Mouse (Mus musculus): ENCODE measurements around the gene Lrpprc. TPM values are rescaled to one million over a fixed set of nuclear protein-coding genes. Genes with fewer than 3 reads are reported as not detected.

The Lrpprc gene
- total RNA-seq, 1 experiment from 2014 or later, result 40.3 TPM

GRCm38 (mm10) chr17:84682734-84683717, 107.6 kb downstream of the Lrpprc start, which contains the start of gene Abcg5:
Abcg5 (minus strand) TSS chr17:84683011.
- ATAC-seq (ENCODE audit: extremely low read depth, insufficient number of reproducible peaks, low FRiP score, poor library complexity, severe bottlenecking), result no peak

DNA sequence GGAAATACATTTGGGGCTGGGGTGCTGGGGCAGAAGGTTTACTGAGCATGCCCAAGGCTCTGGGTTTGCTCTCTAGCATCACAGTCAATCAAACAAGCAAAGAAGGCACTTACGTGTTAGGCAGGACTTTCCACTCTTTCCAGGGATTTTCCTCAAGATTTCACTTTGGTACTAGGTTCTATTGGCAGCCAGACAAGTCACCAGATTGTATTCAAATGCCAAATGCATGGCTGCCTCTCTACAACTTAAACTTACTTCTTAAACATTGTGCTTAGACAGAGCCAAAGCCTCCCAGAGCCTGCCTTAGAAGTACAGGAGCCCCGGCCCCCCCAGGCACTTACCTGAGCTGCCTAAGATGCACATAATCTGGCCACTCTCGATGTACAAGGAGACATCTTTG, 108.9 kb downstream of the Lrpprc start:
- no peak for ATAC-seq (ENCODE audit: extremely low read depth, insufficient number of reproducible peaks, low FRiP score, poor library complexity, severe bottlenecking)

GRCm38 (mm10) chr17:84677595-84677994, 113.0 kb downstream of the Lrpprc start:
- ATAC-seq (ENCODE audit: extremely low read depth, insufficient number of reproducible peaks, low FRiP score, poor library complexity, severe bottlenecking), result no peak

DNA sequence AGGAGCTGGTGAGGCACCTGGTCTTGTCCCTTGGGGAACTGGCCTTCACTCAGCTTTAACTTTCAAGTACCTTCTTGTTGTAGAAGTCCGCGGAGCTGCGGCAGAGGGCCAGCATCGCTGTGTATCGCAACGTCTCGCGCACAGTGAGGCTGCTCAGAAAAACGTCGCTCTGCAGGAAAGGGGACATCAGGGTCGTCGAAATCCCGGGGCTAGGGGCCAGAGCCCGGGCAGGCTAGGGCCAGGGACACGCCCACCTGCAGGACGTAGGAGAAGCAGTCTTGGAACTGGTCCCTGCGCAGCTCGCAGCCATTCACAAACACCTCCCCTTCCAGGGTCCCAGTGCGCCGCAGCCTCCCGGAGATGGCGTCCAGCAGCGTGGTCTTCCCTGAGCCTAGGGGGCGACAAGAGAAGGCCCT, 114.6 kb downstream of the Lrpprc start, which contains the start of gene Abcg8:
Gene Abcg8, plus strand, starts transcription at position 352 of the 416 bp plus-strand sequence.
- ATAC-seq (ENCODE audit: extremely low read depth, insufficient number of reproducible peaks, low FRiP score, poor library complexity, severe bottlenecking), result no peak

DNA sequence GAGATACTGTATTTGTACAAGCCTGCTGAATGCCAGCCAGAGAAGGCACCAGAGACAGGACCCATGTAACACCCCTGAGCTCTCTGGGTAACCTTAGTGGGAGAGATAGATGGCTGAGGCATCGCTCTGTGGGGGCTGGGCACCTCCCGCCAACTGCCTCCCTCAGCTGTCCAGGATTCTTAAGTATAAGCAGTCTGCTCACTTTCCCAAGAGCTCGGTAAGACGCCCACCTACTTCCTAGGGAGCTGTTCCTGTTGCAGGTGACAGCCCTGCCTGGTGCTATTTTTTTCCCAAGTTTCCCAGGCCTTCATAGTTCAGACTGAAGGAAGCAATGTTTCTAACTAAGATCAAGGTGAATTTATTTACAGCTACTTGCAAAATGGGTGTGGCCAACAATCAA, 115.4 kb downstream of the Lrpprc start:
- ATAC-seq (ENCODE audit: extremely low read depth, insufficient number of reproducible peaks, low FRiP score, poor library complexity, severe bottlenecking), result no peak

GRCm38 (mm10) chr17:84674048-84674447, 116.5 kb downstream of the Lrpprc start:
- ATAC-seq (ENCODE audit: extremely low read depth, insufficient number of reproducible peaks, low FRiP score, poor library complexity, severe bottlenecking), result no peak

DNA sequence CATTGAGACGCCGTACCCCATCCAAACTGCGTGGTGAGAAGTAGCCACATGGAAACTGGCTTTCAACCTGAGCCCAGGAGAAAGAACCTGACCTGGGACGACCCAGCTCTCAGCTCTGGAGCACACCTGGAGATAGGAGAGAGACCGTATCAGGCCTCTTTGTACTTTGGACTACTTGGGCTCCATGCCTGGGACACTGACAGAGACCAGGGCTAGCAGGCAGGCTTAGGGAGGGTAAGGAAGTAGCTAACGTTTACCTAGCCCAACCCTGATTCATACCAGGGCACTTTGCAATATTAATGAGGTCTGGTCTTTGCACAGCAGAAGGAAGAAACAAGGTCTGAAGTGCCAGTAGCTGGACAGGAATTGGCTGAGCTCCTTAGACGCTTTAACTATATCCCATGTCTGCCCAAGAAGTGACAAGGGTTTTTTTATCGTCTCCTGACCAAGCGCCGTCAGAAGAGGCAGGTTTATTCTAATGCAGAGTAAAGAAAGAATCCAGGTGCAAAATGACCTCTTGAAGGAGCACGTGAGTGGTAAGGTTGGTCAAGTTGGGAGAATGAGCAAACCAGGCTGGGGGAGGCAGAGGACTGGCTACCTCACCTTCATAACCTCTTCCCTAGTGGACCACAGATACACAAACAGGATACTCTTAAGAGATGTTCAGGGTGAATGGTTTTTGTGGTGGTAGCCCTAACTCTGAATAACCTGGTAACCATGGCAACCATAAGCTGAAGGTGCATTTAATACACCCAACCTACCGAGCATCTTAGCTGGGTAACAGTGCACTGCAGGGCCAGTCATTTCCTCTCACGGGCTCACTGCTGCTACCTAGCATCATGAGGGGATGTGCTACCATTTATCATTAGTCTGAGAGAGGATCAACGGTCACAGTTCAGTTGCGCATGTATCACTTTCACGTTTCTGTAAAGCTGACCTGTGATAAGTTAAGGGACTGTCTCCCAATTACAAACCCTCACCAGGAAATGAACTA, 117.9 kb downstream of the Lrpprc start:
- ATAC-seq (ENCODE audit: extremely low read depth, insufficient number of reproducible peaks, low FRiP score, poor library complexity, severe bottlenecking), result no peak

DNA sequence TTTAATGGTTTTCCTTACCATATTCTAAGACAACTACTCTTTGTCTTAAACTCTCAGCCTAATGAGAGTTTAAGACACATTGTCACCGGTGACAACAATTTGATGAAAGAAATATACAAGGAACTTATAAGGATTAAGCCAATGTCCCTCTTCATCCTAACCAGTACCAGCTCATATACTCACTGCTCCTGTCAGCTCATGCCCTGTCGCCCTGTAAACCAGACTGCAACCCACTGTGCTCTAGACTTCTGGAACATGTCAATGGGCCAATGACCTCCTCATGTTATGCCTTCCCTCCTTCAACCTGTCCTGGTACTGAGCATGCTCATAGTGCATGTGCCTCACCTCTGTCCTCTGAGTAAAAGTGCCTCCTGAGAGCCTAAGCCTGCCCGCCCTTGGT, 122.7 kb downstream of the Lrpprc start:
- ATAC-seq (ENCODE audit: extremely low read depth, insufficient number of reproducible peaks, low FRiP score, poor library complexity, severe bottlenecking), result no peak

DNA sequence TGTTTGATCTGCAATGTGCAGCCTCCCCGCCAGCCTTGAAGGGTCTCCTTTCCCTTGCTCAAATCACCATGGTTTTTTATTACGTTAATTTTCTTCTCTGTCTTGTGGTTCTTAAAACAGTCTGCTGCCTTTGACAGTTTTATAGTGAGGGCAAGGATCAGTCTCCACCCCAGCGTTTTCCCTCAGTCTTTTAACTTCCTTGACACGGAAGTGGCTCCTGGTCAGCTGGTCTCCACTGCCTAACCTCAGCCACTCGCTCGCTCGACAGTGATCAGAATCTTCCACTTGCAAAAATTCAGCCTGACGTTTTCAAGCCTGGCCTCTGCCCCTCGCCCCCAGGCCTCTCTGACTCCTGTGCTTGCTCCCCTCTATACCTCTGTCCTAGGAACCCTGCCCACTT, 124.9 kb downstream of the Lrpprc start:
- no peak for ATAC-seq (ENCODE audit: extremely low read depth, insufficient number of reproducible peaks, low FRiP score, poor library complexity, severe bottlenecking)

DNA sequence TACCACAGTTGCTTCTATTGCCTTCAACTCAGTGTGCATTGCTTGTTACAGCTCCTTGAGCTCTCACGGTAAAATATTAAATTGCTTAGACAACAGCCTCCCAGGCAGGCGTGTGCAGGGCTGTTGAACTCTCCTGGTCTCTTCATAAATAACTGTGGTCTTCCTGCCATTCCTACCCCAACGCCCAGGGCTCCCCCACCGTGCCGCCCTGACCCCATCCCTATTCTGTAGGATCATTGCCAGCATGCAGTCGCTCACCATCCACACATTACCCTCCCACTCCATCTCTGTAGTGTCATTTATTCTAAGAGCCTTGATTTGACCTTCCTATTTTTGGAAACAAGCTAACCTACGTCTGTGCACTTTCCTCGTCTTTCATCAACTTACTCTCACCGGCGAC, 125.5 kb downstream of the Lrpprc start:
- no peak for ATAC-seq (ENCODE audit: extremely low read depth, insufficient number of reproducible peaks, low FRiP score, poor library complexity, severe bottlenecking)

DNA sequence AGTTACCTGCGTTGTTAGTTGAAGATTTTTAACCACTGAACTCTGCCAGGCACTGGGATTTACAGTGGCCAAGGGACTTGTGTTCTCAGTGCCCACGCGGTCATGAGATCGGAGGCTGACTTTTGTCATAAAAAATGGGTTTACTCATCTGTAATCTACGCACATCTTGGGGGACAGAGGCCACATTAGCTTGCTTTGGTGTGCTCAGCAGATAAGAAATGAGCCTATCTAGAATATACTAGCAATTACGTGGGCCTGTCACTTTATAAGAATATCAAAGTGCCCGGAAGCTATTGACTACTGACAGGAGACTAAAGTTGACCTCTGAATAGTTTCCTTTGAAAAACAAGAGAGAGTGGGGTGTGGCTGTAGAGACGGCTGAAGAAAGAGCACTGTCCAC, 131.6 kb downstream of the Lrpprc start:
- no peak for ATAC-seq (ENCODE audit: extremely low read depth, insufficient number of reproducible peaks, low FRiP score, poor library complexity, severe bottlenecking)

- no peak for ATAC-seq (ENCODE audit: extremely low read depth, insufficient number of reproducible peaks, low FRiP score, poor library complexity, severe bottlenecking)
These were observed 132.4 kb downstream of the Lrpprc start for GRCm38 (mm10) chr17:84658195-84658594.

- no peak for ATAC-seq (ENCODE audit: extremely low read depth, insufficient number of reproducible peaks, low FRiP score, poor library complexity, severe bottlenecking)
These were observed 132.8 kb downstream of the Lrpprc start for GRCm38 (mm10) chr17:84657782-84658181.

- ATAC-seq (ENCODE audit: extremely low read depth, insufficient number of reproducible peaks, low FRiP score, poor library complexity, severe bottlenecking), result no peak
These were observed 133.2 kb downstream of the Lrpprc start for GRCm38 (mm10) chr17:84657422-84657732.

DNA sequence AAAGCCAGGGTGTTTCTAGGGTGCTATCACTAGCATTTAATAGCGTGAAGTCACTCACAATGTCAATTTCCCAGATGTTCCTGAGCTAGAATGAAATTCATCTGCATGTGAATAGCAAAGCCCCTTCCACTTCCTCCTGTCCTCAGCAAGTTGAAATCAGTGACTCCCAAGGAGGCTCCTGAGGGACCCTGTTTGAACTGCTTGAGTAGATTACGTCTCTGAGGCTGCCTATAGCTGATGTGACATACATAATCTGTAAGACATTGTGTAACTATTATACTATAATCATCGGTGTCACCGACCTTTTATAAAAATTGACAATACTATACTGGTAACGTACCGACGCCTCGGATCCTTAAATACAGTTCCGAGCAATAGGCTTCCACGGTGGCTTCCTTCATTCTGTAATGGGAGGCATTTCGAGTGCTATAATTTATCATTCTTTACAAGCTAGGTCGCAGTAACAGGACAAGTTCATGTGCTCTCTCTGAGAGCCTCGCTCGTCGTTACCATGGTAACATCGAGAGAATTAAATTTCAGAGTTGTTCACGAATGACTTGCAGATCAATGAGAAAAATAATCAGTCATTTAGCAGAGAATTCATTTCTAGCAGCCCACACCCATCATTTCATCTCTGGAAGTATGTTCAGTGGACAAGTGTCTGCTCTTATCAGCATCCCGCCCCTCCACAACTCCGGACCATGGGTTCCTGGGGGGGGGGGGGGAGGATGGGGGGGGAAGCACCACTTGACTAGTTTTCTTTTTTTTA, 133.8 kb downstream of the Lrpprc start:
- no peak for ATAC-seq (ENCODE audit: extremely low read depth, insufficient number of reproducible peaks, low FRiP score, poor library complexity, severe bottlenecking)

- no peak for ATAC-seq (ENCODE audit: extremely low read depth, insufficient number of reproducible peaks, low FRiP score, poor library complexity, severe bottlenecking)
These were observed 134.4 kb downstream of the Lrpprc start for GRCm38 (mm10) chr17:84656205-84656604.
